30 mouse cellular contexts compared by ENCODE assay signal in genomic region chr12:24972371-24973350, GRCm38 (mm10). TPM values are rescaled to one million over a fixed set of nuclear protein-coding genes. Genes with fewer than 3 reads are reported as not detected.
DNase-seq lines count a peak whose midpoint lies in the region; ATAC-seq and TF ChIP-seq lines count a peak whose summit lies in the region.
"Had no signal": no experiment of that assay in that cellular context is flagged by ENCODE, and none has a peak within 500 bp of the region (broad histone marks: within the 10 kb centered on the region; RNA-seq: fewer than 3 reads in every experiment).

No protein-coding gene starts in this region.

- peak; percentile 44 to 55 for TF ChIP-seq EP300 in MEL (IDR thresholded peaks at IDR 0.05; ENCODE audit: low read depth in 1 of 2, low read length in 2 of 2)

- no peak for TF ChIP-seq POLR2A in kidney, adult 2 months (IDR thresholded peaks at IDR 0.05; ENCODE audit: low read depth, low read length)
- TF ChIP-seq POLR2A in MEL (IDR thresholded peaks at IDR 0.05; ENCODE audit: control insufficient read depth in 1 of 2, insufficient read depth in 1 of 2, low read depth in 1 of 2, low read length in 2 of 2, poor library complexity in 1 of 2) = no peak

- no peak for DNase-seq in kidney, adult 2 months
- no peak for DNase-seq in kidney, postnatal 25 days
- DNase-seq in MEL (ENCODE audit: low read depth, low spot score) = peak; percentile 61
- DNase-seq in fibroblast of lung, adult 2 months (ENCODE audit: low read depth) = peak; percentile 42
- no peak for DNase-seq in c-Kit-positive CD71-positive TER-119-positive erythroid progenitor cells, embryonic 14.5 days (ENCODE audit: low spot score)
- DNase-seq: adrenal gland, adult 8-10 months; adrenal gland, postnatal 36 days; cerebellum, adult 11 months; cerebellum, adult 8-10 months; cerebellum, postnatal 10 days; cerebellum, postnatal 36 days; embryo, embryonic 11 days; gastrocnemius, postnatal 10 days; gastrocnemius, postnatal 36 days; heart, postnatal 14 days had no signal

- peak overlapping the region; percentile 37 for H3K9ac ChIP-seq in MEL (ENCODE audit: control insufficient read depth, low read depth, low read length, poor library complexity, severe bottlenecking)
- H3K9ac ChIP-seq: embryonic facial prominence, embryonic 13.5 days; forebrain, embryonic 13.5 days; heart, embryonic 12.5 days; heart, embryonic 15.5 days; hindbrain, embryonic 13.5 days; intestine, embryonic 15.5 days had no signal

- no peak for TF ChIP-seq RAD21 in MEL (IDR thresholded peaks at IDR 0.05; ENCODE audit: low read depth, low read length)

- ATAC-seq in CD4-positive, CD25-positive, alpha-beta regulatory T cell, adult 4 months = no peak
- ATAC-seq: activated CD4-positive, CD25-positive, alpha-beta regulatory T cell, adult 4 months; forebrain, embryonic 13.5 days; forebrain, embryonic 16.5 days; hindbrain, embryonic 16.5 days; intestine, embryonic 15.5 days had no signal

- H3K9me3 ChIP-seq in MEL (replicated peaks; ENCODE audit: insufficient read depth, low read length) = no peaks in the 10 kb centered on the region
- H3K9me3 ChIP-seq: embryonic facial prominence, embryonic 10.5 days; embryonic facial prominence, embryonic 13.5 days; forebrain, embryonic 10.5 days; forebrain, embryonic 13.5 days; G1E; heart, embryonic 12.5 days; heart, embryonic 15.5 days; hindbrain, embryonic 13.5 days; intestine, embryonic 15.5 days had no signal

- H3K27ac ChIP-seq in kidney, adult 2 months (ENCODE audit: insufficient read depth, low read depth, low read length) = peak overlapping the region; percentile 62
- H3K27ac ChIP-seq in MEL (ENCODE audit: control insufficient read depth, low read depth, low read length) = peak overlapping the region; percentile 82
- H3K27ac ChIP-seq: embryonic facial prominence, embryonic 10.5 days; embryonic facial prominence, embryonic 13.5 days; forebrain, embryonic 10.5 days; forebrain, embryonic 13.5 days; heart, embryonic 15.5 days; hindbrain, embryonic 13.5 days; intestine, embryonic 15.5 days had no signal

- peaks cover 14% of the 10 kb centered on the region; the same call in 1 of the 2 replicates for H3K4me1 ChIP-seq in kidney, adult 2 months (ENCODE audit: control insufficient read depth, insufficient read depth, low read length)
- H3K4me1 ChIP-seq in MEL (ENCODE audit: control insufficient read depth in 1 of 2, insufficient read depth in 2 of 2, low read length in 2 of 2) = peaks cover 5 to 19% of the 10 kb centered on the region in 2 experiments; a peak in 3 of 4 replicates

- 69% methylated on average over 8 of the region's 8 CpGs for WGBS in kidney, adult 2 months

- H3K27me3 ChIP-seq in kidney, adult 2 months (replicated peaks; ENCODE audit: control insufficient read depth, insufficient read depth, low read length) = no peaks in the 10 kb centered on the region
- no peaks in the 10 kb centered on the region for H3K27me3 ChIP-seq in MEL (ENCODE audit: control insufficient read depth in 1 of 2, insufficient read depth in 2 of 2, low read length in 2 of 2)
- H3K27me3 ChIP-seq: CH12.LX; embryonic facial prominence, embryonic 13.5 days; forebrain, embryonic 13.5 days; heart, embryonic 12.5 days; heart, embryonic 15.5 days; hindbrain, embryonic 13.5 days; intestine, embryonic 15.5 days had no signal

- no peaks in the 10 kb centered on the region for H3K36me3 ChIP-seq in kidney, adult 2 months (ENCODE audit: control insufficient read depth, insufficient read depth, low read length)
- peaks cover 0 to 19% of the 10 kb centered on the region in 2 experiments; a peak in 3 of 4 replicates for H3K36me3 ChIP-seq in MEL (ENCODE audit: control insufficient read depth in 1 of 2, insufficient read depth in 2 of 2, low read length in 2 of 2)
- H3K36me3 ChIP-seq: embryonic facial prominence, embryonic 10.5 days; embryonic facial prominence, embryonic 13.5 days; forebrain, embryonic 10.5 days; heart, embryonic 15.5 days; intestine, embryonic 15.5 days had no signal

- no peak for TF ChIP-seq CTCF in kidney, adult 2 months (conservative IDR thresholded peaks at IDR 0.05; ENCODE audit: insufficient read depth, insufficient read length, low read depth, low read length)
- no peak for TF ChIP-seq CTCF in MEL (IDR thresholded peaks at IDR 0.05 in 2 of 3, conservative IDR thresholded peaks at IDR 0.05 in 1 of 3; ENCODE audit: control insufficient read depth in 1 of 3, insufficient read depth in 1 of 3, low read depth in 2 of 3, low read length in 3 of 3, poor library complexity in 1 of 3, severe bottlenecking in 1 of 3)

- peaks cover 18% of the 10 kb centered on the region for H3K79me2 ChIP-seq in MEL (ENCODE audit: control insufficient read depth, insufficient read depth, low read length, poor library complexity)

- no peak overlapping the region for H3K4me3 ChIP-seq in kidney, adult 2 months (ENCODE audit: insufficient read depth, low read depth, low read length)
- H3K4me3 ChIP-seq in MEL (ENCODE audit: control insufficient read depth in 1 of 2, insufficient read depth in 1 of 2, low read depth in 2 of 2, low read length in 2 of 2) = peak overlapping the region; percentile 64 to 92
- H3K4me3 ChIP-seq: embryonic facial prominence, embryonic 10.5 days; embryonic facial prominence, embryonic 13.5 days; erythroblast, embryonic 14.5 days; forebrain, embryonic 10.5 days; forebrain, embryonic 13.5 days; heart, embryonic 12.5 days; heart, embryonic 15.5 days; hindbrain, embryonic 13.5 days; intestine, embryonic 15.5 days had no signal

TF ChIP-seq in MEL, 35 proteins besides CTCF, POLR2A, EP300 and RAD21:
- 0 out of 2 replicates have a peak, but pooled peaks have one; percentile 10 for TF ChIP-seq MYB (IDR thresholded peaks at IDR 0.05; ENCODE audit: low read depth, low read length)
- no peak for TF ChIP-seq USF1 (IDR thresholded peaks at IDR 0.05; ENCODE audit: low read depth, low read length)
- TF ChIP-seq USF2 (IDR thresholded peaks at IDR 0.05; ENCODE audit: borderline replicate concordance in 1 of 2, insufficient read depth in 1 of 2, low read depth in 1 of 2, low read length in 2 of 2) = no peak
- 0 out of 2 replicates have a peak, but pooled peaks have one; percentile 20 for TF ChIP-seq ETS1 (IDR thresholded peaks at IDR 0.05; ENCODE audit: low read depth, low read length)
- no peak for TF ChIP-seq GABPA (IDR thresholded peaks at IDR 0.05; ENCODE audit: low read depth, low read length)
- TF ChIP-seq GATA1 (IDR thresholded peaks at IDR 0.05; ENCODE audit: low read depth, low read length) = peak; percentile 52
- TF ChIP-seq JUND (IDR thresholded peaks at IDR 0.05; ENCODE audit: low read depth, low read length) = no peak

RNA-seq across cellular contexts. Expression of gene Kidins220, which starts 2.1 kb away (rescaled TPM):
- polyA plus RNA-seq in kidney, adult 2 months (2012; rRNA removed) = 79.6 and 102 TPM in 2 replicates
- 26.2 and 29.2 TPM in 2 replicates for total RNA-seq in MEL (2012; rRNA removed)
- polyA plus RNA-seq in MEL (2012; ENCODE audit: insufficient read depth in 1 of 2, insufficient read length in 2 of 2, low read depth in 1 of 2, low replicate concordance in 2 of 2, missing spikeins in 1 of 2) = 100 to 1,000 TPM in 1 of 2 experiments, 10 to 100 TPM in 1; 29.2 to 124 TPM
- 10 to 100 TPM; 14.1 to 19.3 TPM for polyA plus RNA-seq in CD4-positive, CD25-positive, alpha-beta regulatory T cell, adult 4 months (2017; shearing (Covaris generic))

Comparison
In these comparisons a context has a peak if more than half of its experiments do, and no peak if none do; other contexts are left out.
1. DNase-seq: peak in MEL (single experiment) and fibroblast of lung, adult 2 months (single experiment); none in kidney, adult 2 months (single experiment), kidney, postnatal 25 days (0 of 2) and c-Kit-positive CD71-positive TER-119-positive erythroid progenitor cells, embryonic 14.5 days (single experiment).